Mouse (Mus musculus) layer of hippocampus, adult 9-11 months (tissue): ENCODE results near the gene Krtap4-1.
"Not testable (repeated sequence)": the region's sequence is repeated elsewhere in the genome, so short reads cannot be mapped to it uniquely, and the experiment has no call there.

Source experiments
- DNase-seq: peaks from one replicate; pipeline ENCODE4 v3.0.0; 2022

Gene Krtap4-1

DNA sequence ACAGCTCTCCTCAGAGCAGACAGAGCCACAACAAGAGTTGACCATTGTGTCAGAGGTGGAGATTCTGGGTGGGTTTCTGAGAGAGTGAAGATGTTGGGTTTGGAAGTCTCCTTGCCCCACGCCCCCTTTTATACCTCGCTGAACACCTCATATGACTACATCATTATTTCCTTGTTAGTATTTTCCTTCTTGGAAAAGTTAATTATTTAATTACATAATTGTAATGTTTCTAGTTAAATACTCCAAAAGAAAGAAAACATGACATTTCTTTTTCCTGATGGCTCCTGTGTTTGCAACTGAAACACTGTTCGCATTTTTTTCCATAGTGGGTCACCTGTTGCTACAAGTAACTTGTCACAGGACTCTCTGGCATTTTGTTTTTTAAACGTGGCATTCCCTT, at the start of gene Krtap4-1:
Krtap4-1 (minus strand) TSS at position 101 of the 400 bp plus-strand sequence.
- no peak for DNase-seq

DNA sequence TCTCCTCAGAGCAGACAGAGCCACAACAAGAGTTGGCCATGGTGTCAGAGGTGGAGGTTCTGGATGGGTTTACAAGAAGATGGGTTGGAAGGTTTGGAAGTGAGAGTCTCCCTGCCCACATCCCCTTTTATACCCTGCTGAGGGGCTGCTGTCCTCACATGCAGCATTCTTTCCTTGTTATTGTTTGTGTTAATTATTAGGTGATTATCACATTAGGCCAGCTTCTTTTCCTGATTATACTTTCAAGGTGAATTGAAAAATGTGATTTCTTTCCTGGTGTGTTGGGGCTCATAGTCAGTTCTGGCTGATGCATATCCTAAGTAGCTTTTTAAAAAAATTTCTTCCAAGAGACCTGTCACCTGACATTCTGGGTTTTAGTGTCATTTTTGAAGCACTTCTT, 37.8 kb upstream of the Krtap4-1 start, which contains the start of gene Krtap4-6:
Krtap4-6 (minus strand) TSS at position 101 of the 400 bp plus-strand sequence.
- DNase-seq = no peak

GRCm38 (mm10) chr11:99662802-99663201, 34.8 kb upstream of the Krtap4-1 start:
- DNase-seq = no peak

DNA sequence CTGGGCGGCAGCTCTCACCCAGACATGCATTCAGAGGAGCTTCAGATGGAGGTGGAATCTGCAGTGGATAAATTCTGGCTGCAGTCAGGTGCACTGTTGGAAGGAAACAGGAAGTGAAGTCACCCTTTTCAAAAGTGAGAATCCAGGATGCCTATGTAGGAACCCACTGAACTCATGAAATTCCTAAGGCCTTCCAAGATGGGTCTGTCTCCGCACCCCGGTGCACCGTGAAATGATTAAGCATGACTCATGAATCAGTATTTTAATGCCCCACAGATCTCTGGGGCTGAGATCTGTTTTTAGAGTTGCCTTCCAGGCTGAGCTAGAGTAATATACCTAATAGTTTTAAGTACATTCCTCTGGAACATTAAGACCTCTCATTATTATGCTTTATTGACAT, 31.2 kb upstream of the Krtap4-1 start:
- DNase-seq = no peak

GRCm38 (mm10) chr11:99658467-99659010, 30.5 kb upstream of the Krtap4-1 start, which contains the start of gene Gm11563:
Gm11563 (minus strand) TSS chr11:99658960.
- DNase-seq = not testable (repeated sequence)

DNA sequence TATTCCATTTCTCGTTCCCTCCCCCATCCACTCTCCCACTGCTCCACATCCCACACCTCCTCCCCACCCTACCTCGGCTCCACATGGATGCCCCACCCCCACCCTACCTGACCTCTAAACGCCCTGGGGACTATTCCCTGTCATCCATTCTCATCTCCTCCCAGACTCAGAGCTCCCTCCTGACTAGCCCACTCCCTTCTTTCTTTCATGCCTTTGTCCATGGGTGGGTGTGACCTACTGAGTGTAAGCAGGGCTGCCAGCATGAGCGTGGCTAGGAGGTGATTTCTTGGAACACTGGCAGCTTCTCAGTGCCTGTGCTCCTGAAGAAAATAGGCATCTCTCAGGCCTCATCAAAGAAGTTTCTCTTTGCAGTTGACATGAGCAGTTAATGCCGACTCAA, 29.0 kb upstream of the Krtap4-1 start:
- no peak for DNase-seq

DNA sequence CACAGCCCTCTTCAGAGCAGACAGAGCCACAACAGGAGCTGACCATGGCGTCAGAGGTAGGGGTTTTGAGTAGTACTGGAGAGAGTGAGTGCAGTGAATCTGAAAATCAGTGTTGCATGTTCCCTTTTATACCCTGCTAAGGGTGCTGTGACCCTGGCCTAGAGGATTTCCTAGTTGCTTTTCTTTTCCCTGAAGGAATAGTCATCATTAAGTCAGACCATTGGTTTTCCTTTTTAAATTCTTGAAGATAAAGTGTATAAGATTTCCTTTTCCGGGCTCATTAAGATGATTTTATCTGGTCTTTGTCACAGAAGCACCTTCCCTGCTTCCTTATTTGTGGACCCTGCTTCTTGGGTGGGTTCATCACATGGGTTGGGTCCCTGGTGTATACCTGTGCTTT, 22.1 kb upstream of the Krtap4-1 start, which contains the start of gene Gm11555:
Gm11555 (minus strand) TSS at position 101 of the 400 bp plus-strand sequence.
- DNase-seq = no peak

DNA sequence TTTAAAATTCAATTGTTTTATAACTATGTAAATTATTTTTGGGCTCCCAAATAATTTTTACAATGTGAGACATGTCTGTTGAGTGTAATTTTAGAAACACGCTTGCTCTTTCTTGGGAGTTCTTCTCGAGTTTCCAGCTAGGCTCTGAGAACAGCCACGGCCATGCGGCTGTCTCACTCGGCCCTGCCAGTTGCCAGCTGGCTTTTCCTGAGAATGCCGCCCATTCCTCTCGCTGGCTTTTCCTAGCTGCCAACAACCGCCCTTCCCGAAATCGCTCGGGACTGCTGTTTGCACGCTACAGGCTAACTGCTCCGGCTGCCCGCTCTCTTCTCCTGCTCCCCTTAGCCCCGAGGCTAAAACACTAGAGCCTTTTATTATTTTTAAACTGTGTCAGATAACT, 18.4 kb upstream of the Krtap4-1 start:
- DNase-seq = no peak

DNA sequence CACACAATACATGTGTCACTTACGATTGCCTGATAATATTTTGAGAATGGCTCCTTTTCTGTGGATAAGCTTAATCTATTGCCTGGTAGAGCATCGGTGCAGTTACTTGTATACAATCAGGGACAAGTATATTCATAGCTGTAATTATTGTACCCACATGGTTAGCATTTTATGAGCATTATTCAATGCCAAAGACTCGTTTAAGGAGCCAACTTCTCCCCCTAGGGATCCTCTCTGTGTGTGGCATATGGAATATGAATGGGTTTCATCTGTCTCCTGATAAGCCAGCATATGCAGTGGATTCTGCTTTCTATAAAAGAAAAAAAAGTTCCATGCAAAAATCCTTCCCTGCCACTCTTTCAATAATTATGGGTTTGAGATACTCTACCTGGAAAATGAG, 16.3 kb upstream of the Krtap4-1 start:
- DNase-seq = peak; percentile 20

GRCm38 (mm10) chr11:99643635-99644139, 15.6 kb upstream of the Krtap4-1 start, which contains the start of gene Krtap4-7:
Krtap4-7 (minus strand) TSS chr11:99644089.
- not testable (repeated sequence) for DNase-seq

DNA sequence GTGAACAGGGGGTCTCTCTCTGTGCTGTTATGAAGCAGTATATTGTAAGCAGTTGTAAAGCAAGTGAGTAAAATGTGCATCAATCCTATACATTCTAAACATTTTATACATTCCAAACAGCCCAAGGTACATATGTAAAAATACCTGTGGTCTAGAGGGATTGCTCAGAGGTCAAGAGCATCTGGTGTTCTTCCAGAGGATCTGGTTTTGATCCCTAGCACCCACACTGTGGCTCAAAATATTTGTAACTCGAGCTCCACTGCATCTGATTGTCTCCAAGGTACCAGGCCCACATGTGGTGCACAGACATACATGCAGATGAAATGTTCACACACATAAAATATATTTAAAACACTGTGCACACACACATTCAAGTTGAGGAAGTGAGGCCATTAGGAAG, 12.9 kb upstream of the Krtap4-1 start:
- DNase-seq = no peak

DNA sequence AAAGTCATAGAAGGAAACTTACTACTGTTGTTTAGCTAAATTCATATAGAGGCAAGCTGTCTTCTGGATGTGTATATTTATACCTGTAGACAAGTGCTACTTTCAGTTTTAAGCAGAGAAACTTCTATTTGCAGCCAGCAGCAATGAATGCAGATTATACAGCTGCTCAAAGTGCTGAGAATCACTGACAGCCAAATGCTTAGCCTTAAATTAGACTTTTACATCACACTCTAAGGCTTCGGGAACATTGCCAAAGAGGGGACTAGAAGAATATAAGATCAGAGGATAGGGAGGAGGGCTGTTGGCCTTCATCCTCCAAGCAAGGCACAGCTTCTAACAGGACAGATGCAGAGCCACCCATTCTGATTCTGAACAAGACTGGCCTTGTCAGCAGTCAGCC, 9.0 kb upstream of the Krtap4-1 start:
- DNase-seq = no peak

DNA sequence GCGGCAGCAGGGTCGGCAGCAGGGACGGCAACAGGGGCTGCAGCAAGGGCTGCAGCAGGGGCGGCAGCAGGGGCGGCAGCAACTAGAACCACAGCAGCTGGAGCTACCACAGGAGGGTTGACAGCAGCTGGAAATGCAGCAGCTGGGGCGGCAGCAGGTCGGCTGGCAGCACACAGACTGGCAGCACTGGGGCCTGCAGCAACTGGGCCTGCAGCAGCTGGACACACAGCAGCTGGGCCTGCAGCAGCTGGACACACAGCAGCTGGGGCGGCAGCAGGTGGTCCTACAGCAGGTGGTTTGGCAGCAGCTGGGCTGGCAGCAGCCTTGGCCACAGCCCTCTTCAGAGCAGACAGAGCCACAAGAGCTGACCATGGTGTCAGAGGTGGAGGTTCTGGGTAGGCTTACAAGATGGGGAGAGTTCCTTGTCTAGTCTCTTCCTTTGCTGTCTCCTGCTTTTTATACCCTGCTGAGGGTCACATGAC, 6.7 kb upstream of the Krtap4-1 start, which contains the start of gene Krtap4-2:
Krtap4-2 (minus strand) TSS at position 432 of the 482 bp plus-strand sequence.
- no peak for DNase-seq

DNA sequence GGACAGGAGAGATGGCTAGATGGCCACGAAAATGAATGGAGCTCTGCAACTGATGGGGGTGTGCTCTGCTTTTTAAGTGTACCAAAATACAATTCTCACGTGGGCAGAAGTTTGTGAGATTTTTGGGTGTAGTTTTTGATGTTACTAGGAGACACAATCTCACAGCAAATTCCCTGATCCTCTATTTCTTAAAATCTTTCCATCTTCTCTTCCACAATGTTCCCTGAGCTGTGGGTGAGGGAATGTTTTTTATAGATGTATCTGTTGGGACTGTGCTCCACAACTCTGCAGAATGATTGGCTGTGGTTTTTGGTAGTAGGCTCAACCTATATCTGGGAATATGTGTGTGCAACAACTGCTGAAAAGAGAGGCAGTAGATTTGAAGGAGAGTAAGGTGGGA, 5.3 kb upstream of the Krtap4-1 start:
- no peak for DNase-seq

DNA sequence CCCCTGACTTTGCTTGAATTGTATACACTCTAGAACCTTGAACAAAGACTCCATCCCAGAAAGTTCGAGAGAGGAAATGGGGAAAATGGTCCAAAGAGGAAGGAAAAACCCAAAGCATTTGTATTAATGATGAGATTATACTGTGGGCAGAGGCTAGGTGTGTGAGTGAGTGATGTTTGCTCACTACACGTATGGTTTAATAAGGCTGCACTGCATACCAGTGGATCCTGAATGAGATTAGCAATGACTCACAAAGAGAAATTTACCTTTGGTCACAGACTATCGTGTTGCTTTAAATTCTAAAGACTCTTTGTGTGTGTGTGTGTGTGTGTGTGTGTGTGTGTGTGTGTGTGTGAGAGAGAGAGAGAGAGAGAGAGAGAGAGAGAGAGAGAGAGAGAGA, 2.9 kb upstream of the Krtap4-1 start:
- no peak for DNase-seq

GRCm38 (mm10) chr11:99620335-99620734, 7.7 kb downstream of the Krtap4-1 start, which contains the start of gene Gm11562:
Gm11562 (minus strand) TSS chr11:99620435.
- no peak for DNase-seq

GRCm38 (mm10) chr11:99614796-99615363, 13.2 kb downstream of the Krtap4-1 start, which contains the start of gene Krtap2-4:
Krtap2-4 (minus strand) TSS chr11:99614846.
- no peak for DNase-seq

DNA sequence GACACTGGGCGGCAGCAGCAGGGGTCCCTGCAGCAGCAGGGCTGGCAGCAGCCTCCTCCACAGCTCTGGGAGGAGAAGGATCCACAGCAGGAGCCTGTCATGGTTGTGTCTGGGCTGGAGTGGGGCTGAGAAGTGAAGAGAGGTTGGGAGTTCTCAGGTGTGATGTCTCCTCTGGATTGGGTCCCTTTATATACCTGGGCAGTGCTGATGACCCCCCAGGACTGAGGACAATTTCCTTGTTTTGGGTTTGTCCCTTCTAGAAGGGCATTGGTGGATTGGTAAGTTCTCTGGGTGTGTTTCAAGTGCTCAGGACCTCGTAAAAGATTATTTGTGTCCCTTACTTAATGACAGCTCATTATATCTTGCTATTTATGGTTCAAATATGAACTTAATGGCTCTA, 17.9 kb downstream of the Krtap4-1 start, which contains the start of gene Gm11937:
Gm11937 (minus strand) TSS at position 101 of the 400 bp plus-strand sequence.
- DNase-seq = not testable (repeated sequence)

DNA sequence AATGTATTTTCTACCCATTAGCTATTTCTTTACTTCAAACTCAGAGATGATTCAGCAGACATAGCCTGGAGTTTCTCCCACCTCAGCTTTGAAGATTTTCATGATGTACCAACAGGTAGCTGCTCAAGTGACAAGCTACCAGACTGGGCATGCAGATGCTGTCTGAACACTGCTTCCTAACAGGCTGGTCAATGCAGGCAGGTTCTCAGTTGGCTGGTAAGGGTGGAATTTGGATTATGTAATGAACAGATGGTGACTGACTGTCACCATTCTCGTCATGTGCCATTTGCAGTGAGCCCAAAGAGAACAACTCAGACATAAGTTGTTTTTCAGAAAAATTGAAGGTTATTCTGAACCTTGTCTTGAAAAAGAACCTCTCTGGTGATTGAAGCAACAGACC, 18.9 kb downstream of the Krtap4-1 start:
- DNase-seq = peak; percentile 52

GRCm38 (mm10) chr11:99603208-99603607, 24.8 kb downstream of the Krtap4-1 start, which contains the start of gene Gm11938:
Gm11938 (minus strand) TSS chr11:99603308.
- not testable (repeated sequence) for DNase-seq

DNA sequence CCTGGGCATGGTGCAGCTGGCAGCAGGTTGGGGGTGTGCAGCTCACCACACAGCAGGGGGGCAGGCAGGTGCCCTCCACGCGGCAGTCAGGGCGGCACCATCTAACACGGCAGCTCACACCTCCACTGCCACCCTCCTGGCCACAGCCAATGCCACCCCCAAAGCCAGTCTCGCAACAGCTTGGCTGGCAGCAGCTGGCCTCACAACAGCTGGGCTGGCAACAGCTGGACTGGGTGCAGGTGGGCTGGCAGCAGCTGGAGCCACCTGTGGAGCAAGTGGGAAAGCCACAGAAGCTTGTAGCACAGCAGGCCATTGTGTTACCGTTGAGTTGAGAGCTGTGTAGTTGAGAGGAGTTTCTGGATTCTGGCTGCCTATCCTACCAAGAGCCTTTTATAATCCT, 30.3 kb downstream of the Krtap4-1 start, which contains the start of gene Krtap9-3:
Krtap9-3 (minus strand) TSS at position 364 of the 400 bp plus-strand sequence.
- DNase-seq = not testable (repeated sequence)

GRCm38 (mm10) chr11:99590981-99591380, 37.1 kb downstream of the Krtap4-1 start, which contains the start of gene Krtap1-3:
Krtap1-3 (minus strand) TSS chr11:99591339.
- DNase-seq = no peak

DNA sequence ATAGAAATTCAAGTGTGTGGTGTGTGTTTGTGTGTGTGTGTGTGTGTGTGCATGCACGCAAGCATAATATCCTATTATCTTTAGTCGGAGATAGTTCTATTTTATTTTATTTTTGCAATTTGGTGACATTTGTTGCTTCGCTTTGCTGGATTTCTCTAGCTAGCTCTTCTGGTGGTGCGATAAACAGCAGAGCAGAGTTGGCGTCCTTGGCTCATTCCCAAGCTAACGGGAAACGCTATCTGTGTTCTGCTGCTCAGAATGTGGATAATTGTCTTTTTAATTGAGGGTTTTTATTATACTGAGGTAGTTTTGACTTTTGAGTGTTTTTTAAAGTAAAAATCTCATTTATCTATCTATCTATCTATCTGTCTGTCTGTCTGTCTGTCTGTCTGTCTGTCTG, 42.9 kb downstream of the Krtap4-1 start:
- DNase-seq = peak; percentile 61
